Mouse (Mus musculus): ENCODE measurements around the gene Palld.

DNA sequence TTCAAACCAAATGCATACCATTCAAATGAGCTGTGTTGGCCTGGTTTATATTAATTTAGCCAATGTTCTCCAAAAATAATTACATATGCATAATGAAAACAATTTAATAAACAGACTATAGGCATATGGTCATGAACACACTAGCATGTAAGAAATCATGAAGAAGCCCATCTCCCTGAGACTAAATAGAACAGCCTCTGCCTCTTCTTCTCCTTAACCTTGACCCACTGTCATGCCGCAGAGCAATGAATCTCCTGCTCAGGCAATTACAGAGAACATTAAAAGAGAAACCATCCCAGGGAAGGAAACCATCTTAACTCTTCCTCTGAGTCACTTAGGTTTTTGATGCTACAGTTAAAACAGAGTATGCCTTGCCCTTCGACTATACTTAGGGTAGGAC is 262.9 kb downstream of the Palld start:
- TF ChIP-seq CTCF (conservative IDR thresholded peaks at IDR 0.05; ENCODE audit: low read length) (no peak), POU5F1 (IDR thresholded peaks at IDR 0.05; ENCODE audit: borderline replicate concordance, low read length) (no peak)

Measured in E14TG2a.4 (cell line).